Mouse (Mus musculus) ovary, postnatal 10 days (tissue): ENCODE results near the gene Olfm1.
A peak's percentile ranks its signal among the peaks of the same experiment; 100 is the strongest.

Experiments used
- DNase-seq: peaks from one replicate; pipeline ENCODE4 v3.0.0; 2022; ENCODE audit warnings: low spot score

The Olfm1 gene

DNA sequence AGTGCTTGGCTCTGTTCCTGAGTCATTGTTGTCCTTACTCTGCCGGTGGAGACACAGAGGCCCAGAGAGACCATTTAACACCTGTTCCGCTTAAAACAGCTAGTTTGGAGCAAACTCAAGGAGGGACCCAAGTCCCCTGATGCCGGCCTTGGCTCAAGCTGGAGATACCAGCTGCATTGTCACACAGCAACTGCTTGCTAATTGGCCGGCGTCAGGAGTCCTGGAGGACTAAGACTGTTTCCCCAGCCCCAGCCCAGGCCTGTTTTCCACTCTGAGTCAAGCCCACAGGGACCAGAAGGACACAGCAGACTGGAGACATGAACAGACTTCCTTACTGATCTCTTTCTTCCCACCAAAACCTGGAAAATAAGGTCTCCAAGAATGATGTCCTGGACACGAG is 43.7 kb downstream of the Olfm1 start:
- DNase-seq: no peak

DNA sequence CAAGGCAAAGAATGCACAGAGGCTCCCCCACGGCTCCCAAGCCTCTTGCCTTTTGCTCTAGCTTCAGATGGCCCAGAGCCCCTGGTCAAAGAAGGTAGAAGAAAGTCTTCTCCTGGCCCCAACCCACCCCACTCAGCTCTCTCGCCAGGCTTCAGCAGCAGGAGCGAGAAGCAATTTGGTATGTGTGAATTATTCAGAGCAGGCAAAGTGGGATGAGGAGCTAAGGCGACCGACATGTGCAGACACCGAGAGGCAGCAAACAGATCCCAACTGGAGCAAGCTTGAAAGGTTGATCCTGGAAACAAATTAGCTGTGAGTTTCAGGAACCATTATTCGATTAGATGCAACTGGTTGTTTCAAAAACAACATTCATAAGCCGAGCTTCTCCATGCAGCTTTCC is 46.8 kb downstream of the Olfm1 start:
- DNase-seq: no peak

DNA sequence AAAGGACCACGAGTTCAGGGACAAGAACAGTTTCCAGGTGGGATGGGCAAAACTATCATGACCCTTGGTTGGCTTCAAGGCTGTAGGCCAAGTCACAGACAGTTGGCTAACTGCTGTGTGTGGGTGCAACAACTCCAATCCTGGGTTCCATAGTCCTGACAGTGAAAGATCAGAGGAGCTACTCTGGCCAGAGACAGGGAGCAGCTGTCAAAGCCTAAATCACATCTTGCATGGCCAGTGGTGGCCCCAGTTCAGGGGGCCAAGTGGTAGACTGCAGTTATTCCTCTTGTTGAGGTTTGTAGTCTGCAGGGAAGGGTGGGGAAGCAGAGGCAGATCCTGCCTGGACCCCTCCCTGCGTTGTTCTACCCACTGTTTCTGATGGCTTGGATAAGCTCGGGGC is 48.1 kb downstream of the Olfm1 start:
- DNase-seq: no peak

DNA sequence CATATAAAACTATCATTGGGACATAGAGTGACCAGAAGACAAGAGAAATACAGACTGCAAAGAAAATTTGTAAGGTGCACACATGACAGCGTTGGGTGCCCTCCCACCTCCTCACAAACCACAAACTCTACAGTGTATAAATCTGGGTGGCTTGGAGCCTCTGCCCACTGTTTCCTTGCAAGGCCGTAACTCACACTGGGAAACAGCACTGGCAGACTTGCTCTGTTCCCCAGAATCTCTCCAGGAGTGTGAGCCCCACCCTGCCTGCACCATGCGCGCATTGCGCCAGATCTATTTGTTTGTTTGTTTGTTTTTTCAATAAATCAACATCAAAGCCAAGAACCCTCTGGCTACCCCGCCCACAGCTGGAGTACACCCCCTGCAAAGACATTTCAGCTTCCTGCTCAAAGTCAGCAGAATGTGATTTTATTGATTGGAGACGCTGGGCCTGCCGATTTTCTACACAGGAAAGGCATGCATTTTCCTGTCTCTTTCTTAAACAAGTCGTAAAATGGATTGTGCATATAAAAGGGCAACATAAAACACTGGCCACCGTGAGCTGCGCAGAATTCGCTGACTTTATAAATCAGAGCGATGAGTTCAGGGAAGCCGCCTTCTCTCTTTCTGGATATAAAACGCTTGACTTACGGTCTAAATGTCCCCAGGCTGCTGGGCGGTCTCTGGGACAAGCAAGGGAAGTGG is 48.9 kb downstream of the Olfm1 start:
- DNase-seq: no peak

DNA sequence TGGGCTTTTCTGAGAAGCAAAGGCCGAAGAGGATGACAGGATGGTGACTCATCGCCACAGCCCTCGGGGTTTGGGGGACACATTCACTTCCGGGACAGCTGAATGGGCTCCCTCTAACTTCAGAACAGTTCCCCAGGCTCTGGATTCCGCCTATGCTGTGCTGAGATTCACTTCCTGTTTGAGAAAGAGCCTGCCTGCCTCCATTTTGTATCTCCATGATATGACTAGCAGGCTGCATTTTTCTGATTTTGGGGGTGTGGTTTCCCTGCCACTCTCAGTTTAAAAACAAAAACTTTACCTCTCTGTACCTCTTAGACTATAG is 49.4 kb downstream of the Olfm1 start:
- no peak for DNase-seq

DNA sequence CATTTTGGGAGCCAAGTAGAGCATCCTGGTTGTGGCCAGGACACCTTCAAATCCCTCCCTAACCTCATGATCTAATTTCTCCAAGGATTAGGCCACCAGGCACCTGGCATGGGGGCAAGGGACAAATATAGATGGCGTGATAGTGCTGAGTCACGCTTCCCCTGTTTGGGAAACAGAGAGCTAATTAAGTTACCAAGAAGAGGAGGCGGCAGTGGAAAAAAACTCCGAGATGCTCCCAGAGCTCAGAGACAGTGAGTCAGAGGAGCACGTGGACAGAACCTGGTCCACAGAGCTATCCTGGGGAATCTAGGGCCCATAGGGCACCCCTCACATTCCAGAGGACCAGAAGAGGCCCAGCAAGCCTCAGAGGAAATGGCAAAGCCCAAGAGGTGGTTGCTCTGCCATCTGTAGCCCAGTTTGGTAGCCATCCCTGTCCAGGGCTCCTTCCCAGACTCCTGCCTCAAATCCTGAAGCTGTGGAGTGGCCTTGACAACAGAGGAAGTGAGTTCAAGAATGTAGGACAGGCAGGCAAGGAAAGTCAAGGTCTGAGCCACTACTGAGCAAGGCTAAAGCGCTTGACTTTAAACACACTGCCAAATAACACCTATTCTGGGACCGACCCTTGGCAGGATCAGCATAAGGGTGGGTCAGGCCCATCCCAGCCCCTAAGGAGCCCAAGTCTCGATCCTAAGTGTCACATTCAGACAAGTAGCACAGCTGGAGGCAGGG is 52.0 kb downstream of the Olfm1 start:
- DNase-seq: no peak

DNA sequence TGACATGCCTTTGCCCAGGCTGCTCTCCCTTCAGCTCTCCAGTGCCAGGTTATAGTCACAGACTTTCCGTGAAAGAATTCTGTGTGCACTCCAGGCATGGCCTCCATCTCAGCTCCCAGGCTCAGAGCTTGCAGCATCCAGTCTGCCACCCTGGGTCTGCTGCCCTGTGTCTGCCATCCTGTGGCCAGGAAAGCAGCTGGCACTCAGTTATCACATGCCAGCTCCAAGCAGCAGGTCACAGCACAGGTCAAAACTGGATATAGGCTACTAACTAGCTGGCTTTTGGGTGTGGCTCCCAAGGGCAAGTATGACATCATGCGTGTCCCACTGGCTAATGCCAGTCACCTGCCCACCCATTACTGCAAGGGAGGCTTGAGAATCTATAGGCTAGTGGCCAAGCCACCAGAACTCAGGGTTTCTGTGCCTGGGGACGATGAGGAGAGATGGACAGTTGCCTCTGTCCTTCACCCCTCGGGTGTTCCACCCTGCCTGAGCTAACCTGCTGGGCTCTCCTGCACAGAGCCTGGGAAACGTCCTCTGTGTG is 53.4 kb downstream of the Olfm1 start:
- no peak for DNase-seq

DNA sequence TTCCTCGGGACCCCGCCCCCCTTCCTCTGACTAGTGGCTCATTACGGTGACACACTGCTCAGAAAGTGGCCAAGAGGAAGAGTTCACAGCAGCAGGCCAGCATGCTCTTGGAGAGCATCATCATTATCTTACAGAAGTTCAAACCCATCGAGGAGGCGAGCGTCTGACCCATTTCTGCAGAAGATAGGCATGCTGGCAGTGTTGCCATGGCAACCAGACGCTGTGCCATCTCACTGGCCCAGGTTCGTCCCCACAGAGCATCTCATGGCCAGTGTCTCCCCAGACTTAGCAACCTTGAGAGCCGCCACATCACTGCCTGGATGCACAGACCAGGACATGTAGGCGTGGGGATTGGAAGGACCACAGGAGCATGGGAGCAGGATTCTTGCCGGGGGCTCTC is 54.3 kb downstream of the Olfm1 start:
- no peak for DNase-seq

DNA sequence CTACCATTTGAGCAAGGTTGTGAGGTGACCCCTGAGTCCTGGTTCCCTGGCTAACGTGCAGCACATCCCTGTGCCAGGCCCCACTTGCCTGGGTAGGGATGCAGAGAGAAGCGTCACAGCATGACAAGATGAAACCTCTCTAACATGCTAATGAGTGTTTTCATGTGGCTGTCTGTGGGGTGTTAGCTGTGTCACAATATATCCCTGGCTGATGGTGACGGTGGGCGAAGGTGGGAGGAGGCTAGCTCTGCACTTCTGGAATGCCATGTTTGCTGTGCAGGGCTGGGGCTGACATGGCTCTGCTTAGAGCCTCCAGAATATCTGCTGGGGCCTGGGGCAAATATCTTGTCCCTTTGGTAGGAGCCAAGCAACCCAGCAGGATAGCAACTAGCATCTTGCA is 59.8 kb downstream of the Olfm1 start:
- DNase-seq: no peak

DNA sequence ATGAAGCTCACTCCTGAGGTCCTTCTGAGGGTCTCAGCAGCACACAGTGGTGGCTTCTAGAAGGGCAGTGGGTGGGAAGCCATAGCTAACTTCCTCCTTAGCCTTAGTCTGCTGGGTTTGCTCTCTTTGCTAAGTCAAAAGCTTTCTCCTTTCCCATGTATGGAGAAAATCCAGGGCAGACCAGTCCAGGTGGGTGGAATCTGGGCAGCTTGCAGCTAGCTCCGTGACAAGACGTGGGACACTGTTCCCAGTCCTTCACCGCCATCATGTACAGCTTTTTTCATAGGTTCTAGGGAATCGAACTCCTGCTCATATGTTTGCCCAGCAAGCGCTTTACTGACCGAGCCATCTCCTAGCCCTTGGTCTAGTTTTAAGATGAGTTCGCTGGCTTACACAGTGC is 63.2 kb downstream of the Olfm1 start:
- DNase-seq: no peak

DNA sequence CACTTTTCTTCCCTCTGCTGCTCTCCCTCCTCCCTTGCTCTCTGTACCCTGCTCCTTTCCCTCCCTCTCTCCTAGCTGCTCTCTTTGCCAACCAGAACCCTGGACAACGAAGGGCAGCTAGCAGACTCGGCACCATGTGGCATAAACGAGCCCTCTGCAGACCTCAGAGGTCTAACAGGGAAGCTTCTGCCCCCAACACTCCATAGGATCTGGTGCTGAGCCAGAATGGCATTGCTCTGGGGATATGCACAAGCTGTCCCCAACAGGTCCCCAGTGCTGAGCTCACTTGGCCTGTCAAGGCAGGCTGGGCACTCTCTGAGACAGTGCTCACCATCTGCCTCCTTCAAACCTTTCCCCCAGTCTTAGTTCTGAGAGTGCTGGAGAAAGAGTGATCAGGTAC is 68.6 kb downstream of the Olfm1 start:
- no peak for DNase-seq

DNA sequence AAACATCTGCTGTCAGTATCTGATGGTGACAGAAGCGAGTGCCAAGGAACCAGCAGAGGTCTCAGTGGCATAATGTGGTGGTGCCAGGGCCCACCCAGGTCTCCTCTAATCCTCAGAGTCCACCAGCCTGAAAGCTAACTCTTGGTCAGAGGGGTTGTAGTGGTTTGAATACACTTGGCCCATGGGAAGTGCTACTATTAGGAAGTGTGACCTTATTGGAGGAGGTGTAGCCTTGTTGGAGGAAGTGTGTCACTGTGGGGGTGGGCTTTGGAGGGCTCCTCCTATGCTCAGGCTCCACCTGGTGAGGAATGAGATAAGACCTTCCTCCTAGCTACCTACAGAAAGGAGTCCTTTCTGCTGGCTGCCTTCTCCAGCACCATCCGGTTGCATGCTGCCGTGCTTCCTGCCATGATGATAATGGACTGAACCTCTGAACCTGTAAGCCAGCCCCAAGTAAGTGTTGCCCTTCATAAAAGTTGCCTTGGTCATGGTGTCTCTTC is 75.0 kb downstream of the Olfm1 start:
- DNase-seq: no peak

DNA sequence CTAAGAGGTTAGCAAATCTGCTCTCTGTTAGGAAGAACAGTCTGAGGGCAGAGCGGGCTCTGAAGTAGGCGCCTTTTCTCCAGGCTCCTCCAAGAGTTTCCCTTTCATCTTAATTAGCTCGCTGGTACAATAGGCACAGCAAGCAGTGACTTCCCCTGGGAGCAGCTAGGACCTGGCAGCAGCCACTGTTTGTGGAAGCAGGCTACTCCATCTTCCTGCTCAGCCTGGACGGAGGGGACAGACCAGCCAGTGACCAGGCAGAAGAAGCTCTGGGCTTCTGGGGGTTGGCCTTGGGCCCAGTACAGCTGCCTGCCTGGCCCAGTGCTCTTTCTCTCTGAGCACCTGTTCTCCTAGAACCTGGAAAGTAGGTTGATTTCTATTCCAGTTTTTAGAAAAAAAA is 77.8 kb downstream of the Olfm1 start:
- no peak for DNase-seq

DNA sequence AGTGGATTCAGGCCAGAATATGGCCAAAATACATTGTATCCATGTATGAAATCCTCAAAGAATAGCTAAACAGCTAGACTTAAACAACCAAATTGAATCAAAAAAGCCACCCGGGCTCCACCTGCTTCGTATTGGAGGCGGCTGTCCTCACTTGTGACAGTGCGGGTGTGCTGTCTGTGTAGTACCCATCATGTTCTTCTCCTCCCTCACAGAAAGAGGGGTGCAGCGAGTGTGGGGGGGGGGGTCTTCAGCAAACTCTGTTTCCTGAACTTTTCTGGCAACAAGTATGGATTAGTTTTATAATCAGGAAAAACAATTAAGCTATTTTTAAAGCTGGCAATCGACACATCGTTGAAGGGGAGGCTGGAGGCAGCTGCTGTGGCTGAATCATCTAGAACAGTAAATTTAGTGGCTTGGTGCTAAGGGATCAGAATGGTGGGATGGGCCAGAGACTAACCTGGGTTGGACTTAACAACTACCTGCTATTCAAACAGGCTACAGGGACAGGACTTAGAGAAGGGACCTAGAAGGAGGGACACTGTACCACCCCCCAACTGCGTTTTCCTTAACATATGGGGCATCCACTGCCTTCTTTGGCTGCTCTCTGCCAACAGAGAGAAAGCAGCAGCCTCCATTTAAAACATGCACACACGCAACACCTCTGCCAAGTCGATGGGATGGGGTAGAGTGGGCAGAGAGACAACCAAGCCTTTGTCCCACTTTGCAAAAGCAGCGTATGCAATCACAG is 79.6 kb downstream of the Olfm1 start:
- DNase-seq: no peak

DNA sequence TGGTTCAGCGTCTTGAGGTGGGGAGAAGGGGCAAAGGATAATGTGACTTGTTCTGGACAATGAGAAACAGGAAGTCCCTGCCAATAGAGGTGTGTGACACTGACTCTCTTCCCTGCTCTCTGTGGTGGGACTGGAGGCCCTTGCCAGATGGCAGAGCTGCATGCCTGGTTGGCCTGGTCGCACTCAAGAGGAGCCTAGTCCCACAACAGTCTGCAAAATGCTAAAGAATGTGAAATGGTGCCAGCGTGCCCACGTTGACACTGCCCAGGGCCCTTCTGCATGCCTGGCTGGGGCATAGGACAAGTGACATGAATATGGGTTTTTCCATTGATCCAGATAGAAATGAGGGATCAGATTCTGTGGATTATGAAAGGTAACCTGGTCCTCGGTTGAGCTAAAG is 81.2 kb downstream of the Olfm1 start:
- DNase-seq: no peak

DNA sequence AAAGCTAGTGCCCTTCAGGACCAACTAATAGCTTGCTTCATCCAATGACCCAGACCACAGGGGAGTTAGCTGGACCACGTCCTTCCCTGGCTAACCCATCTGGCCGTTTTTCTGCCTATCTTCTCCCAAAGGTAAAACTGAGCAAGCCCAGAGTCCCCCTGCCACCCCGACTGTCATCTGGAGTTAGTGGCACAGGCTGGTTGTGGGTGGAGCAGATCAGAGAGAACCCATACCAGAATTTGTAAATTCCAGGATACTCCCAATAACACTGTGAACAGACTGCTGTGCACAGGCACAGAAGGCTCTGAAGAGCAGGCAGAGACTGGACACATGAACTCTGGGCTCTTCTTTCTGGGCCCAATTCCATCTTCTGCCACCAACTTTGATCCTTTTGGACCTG is 82.6 kb downstream of the Olfm1 start:
- no peak for DNase-seq

DNA sequence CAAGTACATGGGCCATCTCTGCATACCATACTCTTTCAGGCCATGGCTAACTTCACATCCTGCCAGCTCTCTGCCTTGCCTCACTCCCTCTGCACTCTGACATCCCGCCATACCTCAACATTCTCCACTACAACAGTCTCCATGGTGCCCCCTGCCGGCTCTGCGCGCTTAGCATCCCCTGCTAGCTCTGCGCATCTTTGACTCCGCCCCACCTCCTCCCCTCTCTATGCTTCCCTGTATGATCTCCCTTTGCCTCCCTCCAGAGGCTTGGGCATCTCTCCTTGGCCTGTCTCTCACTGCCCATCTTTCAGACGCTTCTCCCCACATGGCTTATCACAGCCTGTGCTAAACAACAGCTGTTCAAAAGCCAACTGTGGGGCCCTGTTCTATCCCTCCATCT is 85.4 kb downstream of the Olfm1 start:
- DNase-seq: peak; percentile 17

DNA sequence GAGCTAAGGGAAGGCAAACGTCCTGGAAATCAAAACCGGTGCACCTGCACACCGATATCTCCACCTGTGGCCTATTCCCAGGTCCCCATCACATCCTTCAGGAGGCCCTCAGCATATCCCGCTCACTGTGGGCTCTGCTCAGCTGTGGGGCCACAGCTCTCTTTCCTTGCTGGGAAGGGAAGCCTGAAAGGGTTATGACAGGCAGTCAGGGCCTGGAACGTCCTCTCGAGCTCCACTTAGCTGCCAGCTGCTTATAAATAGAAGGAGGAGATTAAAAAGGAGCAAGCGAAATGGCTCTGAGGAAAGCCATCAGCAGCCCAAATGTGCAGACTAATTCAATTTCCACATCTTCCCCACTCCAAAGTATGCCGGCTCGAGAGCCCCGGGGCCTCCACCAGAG is 86.1 kb downstream of the Olfm1 start:
- DNase-seq: no peak
